Mouse (Mus musculus): ENCODE measurements at regions not wholly inside any gene's neighbourhood (a gene's known extent, or its start where the extent isn't known, plus 50 kb on each side); places are given as distances from the start of the nearest gene placed in this dataset.
"Not testable (repeated sequence)": the region's sequence is repeated elsewhere in the genome, so short reads cannot be mapped to it uniquely, and the experiment has no call there.

GRCm38 (mm10) chr13:97485886-97486285 lies 245.0 kb downstream of the Enc1 start:
- DNase-seq (ENCODE audit: low spot score) = no peak

- DNase-seq (ENCODE audit: low spot score) = no peak
Measured at GRCm38 (mm10) chr13:97484808-97485545, 244.1 kb downstream of the Enc1 start.

GRCm38 (mm10) chr13:97483681-97484080 lies 242.8 kb downstream of the Enc1 start:
- DNase-seq (ENCODE audit: low spot score) = no peak

GRCm38 (mm10) chr13:97482439-97482946 lies 241.6 kb downstream of the Enc1 start:
- no peak for DNase-seq (ENCODE audit: low spot score)

GRCm38 (mm10) chr13:97481259-97481658 lies 240.4 kb downstream of the Enc1 start:
- no peak for DNase-seq (ENCODE audit: low spot score)

- DNase-seq (ENCODE audit: low spot score) = no peak
Measured at GRCm38 (mm10) chr13:97479066-97479586, 238.2 kb downstream of the Enc1 start.

GRCm38 (mm10) chr13:97473971-97474365 lies 233.1 kb downstream of the Enc1 start:
- DNase-seq (ENCODE audit: low spot score) = no peak

- DNase-seq (ENCODE audit: low spot score) = no peak
Measured at GRCm38 (mm10) chr13:97473256-97473970, 232.5 kb downstream of the Enc1 start.

- DNase-seq (ENCODE audit: low spot score) = no peak
Measured at GRCm38 (mm10) chr13:97469999-97470398, 229.1 kb downstream of the Enc1 start.

GRCm38 (mm10) chr13:97468874-97469593 lies 228.1 kb downstream of the Enc1 start:
- DNase-seq (ENCODE audit: low spot score) = no peak

GRCm38 (mm10) chr13:97466585-97466984 lies 225.7 kb downstream of the Enc1 start:
- DNase-seq (ENCODE audit: low spot score) = not testable (repeated sequence)

- peak; percentile 59 for DNase-seq (ENCODE audit: low spot score)
Measured at GRCm38 (mm10) chr13:97463798-97464197, 222.9 kb downstream of the Enc1 start.

- no peak for DNase-seq (ENCODE audit: low spot score)
Measured at GRCm38 (mm10) chr13:97462884-97463235, 222.0 kb downstream of the Enc1 start.

GRCm38 (mm10) chr13:97462110-97462883 lies 221.4 kb downstream of the Enc1 start:
- peak; percentile 71 for DNase-seq (ENCODE audit: low spot score)

- no peak for DNase-seq (ENCODE audit: low spot score)
Measured at GRCm38 (mm10) chr13:97461207-97461606, 220.3 kb downstream of the Enc1 start.

GRCm38 (mm10) chr13:97459106-97459505 lies 218.2 kb downstream of the Enc1 start:
- DNase-seq (ENCODE audit: low spot score) = no peak

- no peak for DNase-seq (ENCODE audit: low spot score)
Measured at GRCm38 (mm10) chr13:97455961-97456360, 215.1 kb downstream of the Enc1 start.

GRCm38 (mm10) chr13:97454715-97455114 lies 213.8 kb downstream of the Enc1 start:
- no peak for DNase-seq (ENCODE audit: low spot score)

- DNase-seq (ENCODE audit: low spot score) = no peak
Measured at GRCm38 (mm10) chr13:97453469-97453868, 212.6 kb downstream of the Enc1 start.

- peak; percentile 81 for DNase-seq (ENCODE audit: low spot score)
Measured at GRCm38 (mm10) chr13:97453090-97453430, 212.2 kb downstream of the Enc1 start.

- no peak for DNase-seq (ENCODE audit: low spot score)
Measured at GRCm38 (mm10) chr13:97452386-97453089, 211.6 kb downstream of the Enc1 start.
